Mouse (Mus musculus) hindlimb bud, embryonic 11.5 days (tissue): ENCODE results near the gene Eef1akmt3.

Source experiments
- DNase-seq: peaks from one replicate; pipeline ENCODE4 v3.0.0-alpha.2; 2012; ENCODE audit warnings: low read depth, low spot score; ENCODE audit errors: extremely low spot score

The Eef1akmt3 gene

DNA sequence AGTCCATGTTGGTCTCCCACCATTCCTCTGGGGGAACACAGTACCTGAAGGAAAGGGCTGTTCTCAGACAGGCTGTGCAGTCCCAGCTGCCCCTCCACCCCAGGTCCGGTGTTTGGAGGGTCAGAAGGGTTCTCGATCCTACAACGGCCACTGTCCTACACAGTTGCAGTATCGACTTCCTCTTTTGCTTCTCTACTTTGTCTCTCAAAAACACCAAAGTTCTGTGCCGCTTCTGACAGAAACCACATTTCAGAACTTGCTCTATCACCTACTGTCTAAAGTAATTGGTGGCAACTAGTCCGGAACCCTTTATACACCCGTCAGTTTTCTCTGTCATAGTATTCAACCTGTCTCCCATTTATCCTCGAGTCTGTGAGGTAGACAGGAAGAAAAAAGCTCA is 14.1 kb upstream of the Eef1akmt3 start:
- DNase-seq: no peak

DNA sequence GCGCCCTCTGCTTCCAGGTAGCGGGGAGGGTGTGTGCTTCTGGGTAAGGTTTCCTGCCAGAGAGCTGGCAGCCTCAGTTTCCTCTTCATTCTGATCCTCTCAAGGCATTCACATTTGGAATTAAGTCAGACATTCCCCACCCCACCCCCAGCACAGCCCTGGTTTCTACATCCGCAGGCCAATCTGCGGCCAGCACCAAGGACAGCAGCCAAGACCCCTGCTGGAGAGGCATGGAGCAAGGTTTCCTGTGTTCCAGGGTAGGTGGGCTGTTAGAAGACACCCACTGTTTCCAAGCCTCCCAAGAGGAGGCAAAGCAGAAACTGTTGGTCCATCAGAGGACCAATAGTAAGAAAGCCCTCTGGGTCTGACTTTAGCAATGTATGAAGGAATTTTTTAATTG is 13.3 kb upstream of the Eef1akmt3 start:
- no peak for DNase-seq

DNA sequence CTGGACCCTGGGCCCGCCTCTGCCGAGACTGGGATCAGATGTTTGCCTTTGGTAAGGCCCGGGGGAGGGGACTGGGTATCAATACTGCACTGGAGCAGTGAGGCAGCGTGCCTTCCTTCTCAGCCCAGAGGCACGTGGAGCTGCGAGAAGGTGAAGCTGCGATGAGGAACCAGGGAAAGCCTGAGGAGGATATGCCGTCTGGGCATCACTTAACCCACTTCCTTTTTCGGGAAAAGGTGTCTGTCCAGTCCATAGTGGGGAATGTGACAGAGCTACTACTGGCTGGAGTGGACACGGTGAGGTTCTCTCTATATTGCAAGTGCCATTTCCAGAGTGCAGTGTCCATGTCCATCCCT is 8.8 kb upstream of the Eef1akmt3 start:
- no peak for DNase-seq

DNA sequence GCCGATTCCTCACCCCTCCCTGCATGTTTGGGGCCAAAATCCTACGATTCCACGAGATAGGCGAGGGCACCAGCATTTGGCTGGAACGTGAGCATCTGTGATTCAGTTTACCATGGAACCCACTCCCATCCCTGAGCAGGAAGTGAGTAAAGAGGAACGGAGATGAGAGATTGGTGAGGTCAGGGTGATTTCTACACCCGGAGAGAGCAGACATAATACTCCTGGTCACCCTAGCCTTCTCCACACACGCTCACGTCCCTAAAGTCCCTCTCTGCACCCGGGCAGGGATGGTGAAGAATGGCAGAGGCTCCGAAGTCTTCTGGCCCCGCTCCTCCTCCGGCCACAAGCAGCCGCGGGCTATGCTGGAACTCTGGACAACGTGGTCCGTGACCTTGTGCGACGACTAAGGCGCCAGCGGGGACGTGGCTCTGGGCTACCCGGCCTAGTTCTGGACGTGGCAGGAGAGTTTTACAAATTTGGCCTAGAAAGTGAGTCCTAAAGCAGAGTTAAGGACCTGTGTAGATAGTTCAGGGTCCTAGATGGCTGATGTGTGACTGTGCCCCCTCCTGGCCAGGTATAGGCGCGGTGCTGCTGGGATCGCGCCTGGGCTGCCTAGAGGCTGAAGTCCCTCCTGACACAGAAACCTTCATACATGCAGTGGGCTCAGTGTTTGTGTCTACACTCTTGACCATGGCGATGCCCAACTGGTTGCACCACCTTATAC is 8.2 kb upstream of the Eef1akmt3 start:
- DNase-seq: no peak

DNA sequence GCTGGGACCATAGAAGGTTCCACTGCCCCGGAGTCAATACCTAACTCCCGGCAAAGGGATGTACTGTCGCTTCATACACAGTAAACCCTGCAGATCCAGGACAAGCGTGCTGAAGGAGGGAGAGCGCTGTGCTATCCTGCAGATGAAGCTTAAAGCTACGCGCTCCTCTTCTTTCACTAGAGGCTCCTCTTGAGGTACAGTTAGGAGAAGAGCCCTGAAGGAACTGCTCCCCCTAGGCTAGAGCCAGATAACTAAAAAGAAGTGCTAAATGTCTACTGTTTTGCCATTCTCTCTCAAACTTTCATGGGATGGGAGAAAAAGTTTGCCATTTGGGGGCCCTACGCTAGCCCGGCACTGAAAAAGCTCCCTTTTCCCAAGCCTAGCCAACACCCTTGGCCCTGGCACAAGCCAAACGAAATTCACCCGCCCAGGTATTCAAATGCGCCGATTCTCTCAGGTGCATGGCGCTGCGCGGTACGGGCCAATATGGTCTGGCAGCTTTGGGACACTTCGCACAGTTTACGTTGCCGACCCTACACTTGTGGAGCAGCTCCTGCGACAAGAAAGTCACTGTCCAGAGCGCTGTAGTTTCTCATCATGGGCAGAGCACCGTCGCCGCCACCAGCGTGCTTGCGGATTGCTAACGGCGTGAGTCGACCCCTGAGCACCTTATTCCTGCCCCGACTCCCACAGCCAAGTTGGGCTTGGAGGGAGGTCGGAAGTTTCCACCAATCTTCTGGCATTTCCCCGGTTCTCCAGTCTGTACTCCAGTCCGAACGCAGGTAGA is 7.5 kb upstream of the Eef1akmt3 start:
- DNase-seq: no peak

DNA sequence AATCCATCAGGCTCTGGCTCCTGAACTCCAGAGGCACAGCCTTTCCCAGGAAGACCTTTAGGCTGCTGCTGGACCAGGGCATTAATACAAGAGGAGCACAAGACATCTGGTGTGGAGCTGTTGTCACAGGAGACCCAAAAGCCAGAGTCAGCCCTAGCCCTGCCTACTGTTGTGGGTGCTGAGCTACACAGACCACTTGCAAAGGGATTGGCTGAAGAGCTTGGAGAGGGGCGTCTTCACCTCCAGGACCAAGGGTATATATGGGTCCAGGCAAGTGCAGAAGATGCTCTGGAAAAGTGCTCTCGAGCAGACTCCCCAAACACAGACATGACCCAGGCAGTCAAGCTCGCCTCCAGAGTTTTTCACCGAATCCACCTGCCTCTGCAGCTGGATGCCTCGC is 6.6 kb upstream of the Eef1akmt3 start, which contains the start of gene Cyp27b1:
Cyp27b1 (plus strand) TSS at position 297 of the 400 bp plus-strand sequence.
- no peak for DNase-seq

DNA sequence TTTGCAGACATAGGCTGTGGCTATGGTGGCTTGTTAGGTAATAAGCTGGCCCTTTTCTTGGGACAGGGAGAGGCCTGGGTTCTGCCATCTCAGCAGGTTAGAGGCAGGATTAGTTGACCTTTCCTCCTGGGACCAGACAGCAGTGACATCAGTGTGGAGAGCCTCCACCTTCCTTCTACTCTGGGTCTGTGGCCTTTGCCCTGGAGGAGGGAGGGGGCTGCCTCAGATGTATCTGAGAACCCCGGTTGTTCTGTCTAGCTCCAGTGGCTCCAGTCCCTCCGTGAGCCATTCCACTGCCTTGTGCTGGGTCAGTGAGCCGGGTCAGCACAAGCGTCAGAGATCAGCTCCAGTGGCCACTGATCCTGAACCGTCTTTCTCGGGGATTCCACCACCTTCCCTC is 1.9 kb upstream of the Eef1akmt3 start:
- DNase-seq: no peak

DNA sequence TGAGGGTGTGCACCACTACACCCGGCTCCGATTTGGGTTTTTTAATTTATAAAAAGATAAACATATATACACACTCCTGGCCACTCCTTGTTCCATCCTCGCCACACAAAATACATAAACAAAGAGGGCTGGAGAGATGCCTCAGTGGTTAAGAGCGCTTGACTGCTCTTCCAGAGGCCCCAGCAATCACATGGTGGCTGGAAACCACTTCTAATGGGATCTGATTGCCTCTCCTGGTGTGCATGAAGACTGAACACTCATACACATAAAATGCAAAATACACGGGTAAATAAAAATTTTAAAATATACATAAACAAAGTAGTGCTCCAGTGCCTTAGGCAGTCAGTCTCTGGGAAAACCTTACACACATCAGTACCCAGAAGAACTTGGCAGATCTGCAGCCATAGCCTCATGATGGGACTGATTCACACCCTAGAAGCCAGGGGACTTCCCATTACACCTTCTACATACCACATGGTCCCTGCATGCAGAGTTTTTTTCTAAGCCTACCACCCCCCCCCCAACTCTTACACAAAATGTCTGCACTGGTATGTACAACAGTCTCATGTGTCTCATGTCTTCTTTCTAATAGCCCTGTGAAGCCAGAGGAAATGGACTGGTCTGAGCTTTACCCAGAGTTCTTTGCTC is 1.3 kb upstream of the Eef1akmt3 start:
- no peak for DNase-seq

DNA sequence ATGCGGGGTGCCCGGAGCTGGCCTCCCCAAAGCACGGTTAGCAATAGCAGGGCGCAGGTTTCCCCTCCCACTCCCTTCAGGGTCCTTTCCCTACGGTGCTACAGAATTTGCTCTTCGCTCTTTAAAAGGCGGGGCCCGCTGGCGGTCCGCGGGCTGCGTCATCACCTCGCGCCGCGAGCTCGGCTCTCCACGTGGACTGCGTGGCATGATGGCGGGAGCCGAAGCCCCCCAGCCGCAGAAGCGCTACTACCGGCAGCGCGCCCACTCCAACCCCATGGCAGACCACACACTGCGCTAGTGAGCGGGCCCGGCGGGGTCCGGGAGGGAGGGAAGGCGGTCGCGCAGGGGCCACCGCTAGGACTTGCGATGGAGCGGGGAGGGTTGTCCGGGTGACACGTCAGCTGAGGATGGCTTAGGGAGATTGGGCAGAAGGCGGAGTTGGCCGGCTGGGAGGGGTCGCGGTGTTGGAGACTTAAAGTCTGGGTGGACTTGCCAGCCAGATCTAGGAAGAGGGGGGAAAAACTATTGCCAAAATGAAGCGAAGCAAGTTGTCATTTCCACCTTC is 543 bp upstream of the Eef1akmt3 start:
- DNase-seq: peak; percentile 70

DNA sequence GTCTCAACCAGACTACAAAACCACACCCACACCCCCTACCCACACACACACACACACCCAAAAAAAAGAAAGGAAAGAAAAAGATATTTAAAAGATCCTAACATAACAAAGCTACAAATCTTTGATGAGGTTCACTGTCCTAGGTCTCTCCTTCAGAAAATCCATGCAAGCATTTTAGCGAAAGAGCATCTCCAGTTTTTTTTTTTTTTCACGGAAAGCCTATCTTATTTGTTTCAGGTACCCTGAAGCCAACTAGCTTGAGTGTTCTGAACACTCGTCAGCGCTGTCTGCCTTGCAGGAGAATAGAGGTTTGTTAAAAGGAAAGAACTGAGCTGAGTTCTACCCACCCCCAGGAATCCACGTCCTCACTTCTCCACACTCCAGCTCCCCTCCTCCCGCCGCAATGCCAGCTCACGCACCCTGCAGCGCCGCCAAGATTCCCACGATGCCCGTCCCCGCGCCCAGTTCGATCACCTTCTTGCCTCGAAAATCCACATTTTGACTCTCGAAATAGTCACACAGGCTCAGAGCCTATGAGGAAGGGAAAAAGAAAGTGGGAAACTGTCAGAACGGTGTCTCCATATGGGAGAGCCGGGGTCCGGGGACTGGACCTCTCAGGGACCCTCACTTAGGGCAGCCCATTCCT is 621 bp downstream of the Eef1akmt3 start:
- DNase-seq: no peak

DNA sequence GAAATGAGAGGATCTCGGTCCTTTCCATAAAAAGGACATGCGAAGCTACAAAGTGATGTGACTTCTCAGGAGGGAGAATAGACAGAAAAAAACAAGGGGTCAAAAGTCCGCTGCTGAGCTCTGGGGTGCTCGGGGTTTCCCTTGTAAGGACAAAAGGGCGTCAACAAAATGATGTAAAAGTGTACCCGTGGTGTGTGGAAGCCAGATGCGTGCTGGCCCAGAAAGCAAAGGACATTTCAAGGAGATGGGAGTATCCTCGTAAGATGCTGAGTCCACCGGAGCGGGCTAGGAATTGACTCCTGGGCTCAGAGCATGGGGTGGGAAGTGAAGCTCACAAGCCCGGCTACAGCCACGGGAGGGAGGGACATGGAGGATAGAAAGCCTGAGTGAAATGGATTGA is 3.7 kb downstream of the Eef1akmt3 start:
- no peak for DNase-seq

DNA sequence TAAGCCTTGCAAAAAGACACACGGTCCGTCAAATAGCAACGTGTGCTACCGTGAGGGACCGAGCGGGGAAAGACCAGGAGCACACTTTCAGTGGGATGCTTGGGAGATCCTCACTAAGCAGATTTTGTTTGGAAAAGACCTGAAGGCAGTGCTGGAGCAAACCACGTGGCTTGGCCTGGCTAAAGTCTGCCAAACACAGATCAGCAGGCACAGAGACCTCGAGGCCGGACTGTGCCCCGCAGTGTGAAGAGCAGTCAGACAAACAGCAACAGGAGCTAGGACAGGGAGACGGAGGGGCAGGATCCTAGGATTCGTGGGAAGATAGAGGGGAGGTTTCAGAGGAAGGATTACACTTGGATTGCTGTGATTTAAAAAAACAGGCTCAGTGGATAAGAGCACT is 5.0 kb downstream of the Eef1akmt3 start:
- DNase-seq: no peak

DNA sequence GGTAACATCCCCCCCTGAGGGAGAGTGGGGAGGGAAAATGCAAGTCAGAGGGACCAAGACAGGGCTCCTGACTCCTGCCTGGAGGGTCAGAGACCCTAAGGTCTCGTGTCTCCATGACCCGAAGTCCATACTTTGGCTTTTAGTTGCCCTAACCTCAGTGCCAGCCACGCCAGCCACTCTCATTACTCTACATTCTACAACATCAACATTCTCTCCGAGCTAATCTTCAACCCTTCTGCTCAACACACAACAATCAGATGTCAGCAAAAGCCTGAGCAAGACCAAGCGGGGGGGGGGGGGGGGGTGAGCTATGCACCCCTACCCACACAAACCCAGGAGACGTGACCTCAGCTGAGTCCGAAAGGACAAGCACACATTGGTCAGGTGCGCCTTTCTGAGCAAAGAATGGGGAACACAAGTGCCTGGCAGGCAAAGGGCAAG is 8.0 kb downstream of the Eef1akmt3 start:
- DNase-seq: no peak

DNA sequence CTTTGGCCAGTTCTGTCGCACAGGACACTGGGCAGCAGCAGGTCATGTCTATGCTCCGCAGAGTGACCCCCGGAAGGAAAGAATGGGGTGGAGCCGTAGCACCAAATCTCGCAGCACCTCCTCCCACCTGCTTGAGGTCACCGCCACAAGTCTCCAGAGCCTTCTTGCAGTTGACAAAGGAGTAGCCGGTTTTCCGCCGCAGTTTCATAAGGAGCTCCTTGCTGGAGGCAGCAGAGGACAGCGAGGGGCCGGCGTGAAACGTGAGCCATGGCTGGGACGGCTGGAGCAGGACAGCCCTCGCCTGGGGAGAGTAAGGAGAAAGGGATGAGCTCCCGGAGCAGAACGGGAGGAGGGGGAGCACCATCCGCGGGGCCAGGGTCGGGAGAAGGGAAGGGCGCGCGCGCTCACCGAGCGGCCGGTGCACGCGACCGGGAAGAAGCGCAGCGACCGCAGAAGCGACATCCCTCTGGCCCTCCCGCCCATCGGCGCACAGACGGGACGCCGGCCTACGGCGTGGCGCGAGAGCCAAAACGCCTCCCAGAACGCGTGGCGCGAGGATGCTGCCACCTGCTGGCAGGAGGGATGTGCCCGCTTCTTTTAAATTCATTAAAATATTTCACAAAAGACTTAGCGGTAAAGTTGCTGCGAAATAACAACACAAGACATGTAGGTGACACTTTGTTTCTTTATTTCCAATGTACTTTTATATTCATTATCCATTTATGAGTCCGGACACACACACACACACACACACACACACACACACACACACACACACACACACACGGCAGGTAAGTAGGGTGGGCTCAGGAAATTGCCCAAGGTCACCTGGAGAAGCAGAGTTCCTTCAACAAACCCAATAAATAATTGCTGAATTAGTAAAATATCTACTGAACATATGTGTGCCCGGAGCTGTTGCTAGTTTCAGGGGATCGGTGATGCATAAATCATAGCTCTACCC is 10.7 kb downstream of the Eef1akmt3 start, which contains the start of gene Tsfm:
Tsfm (minus strand) TSS at position 505 of the 961 bp plus-strand sequence.
- peak; percentile 77 for DNase-seq

DNA sequence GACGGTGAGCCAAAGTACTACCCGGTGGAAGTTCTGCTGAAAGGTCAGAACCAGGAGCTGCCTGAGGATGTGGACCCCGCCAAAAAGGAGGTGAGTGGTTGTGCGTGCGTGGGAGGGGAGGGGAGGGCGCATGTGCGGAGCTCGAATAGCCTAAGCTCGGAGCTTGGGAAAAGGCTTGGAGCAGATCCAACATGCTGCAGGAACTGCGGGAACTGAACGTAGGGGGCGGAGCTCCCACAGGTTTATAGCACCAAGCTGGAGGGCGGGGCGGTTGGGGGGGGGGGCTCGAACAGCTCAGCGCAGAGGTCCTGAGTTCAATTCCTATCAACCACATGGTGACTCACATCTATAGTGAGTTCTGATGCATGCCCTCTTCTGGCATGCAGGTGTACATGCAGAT is 22.9 kb downstream of the Eef1akmt3 start:
- DNase-seq: no peak

DNA sequence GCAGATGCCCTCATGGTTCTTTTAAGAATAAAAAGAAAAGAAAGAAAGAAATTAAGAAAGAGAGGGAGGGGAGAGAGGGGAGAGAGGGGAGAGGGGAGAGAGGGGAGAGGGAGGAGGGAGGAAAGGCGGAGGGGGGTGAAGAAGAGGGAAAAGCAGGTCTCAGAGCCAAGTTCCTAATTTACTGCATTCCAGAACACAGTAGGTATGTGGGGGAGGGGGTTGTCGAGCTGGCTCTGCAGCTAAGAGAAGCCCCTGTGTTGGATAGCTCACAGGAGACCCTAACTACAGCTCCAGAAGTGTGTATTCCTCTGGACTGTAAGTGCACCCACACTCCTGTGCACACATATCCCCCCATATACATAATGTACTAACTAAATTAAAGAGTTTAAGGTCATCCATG is 24.2 kb downstream of the Eef1akmt3 start:
- no peak for DNase-seq

DNA sequence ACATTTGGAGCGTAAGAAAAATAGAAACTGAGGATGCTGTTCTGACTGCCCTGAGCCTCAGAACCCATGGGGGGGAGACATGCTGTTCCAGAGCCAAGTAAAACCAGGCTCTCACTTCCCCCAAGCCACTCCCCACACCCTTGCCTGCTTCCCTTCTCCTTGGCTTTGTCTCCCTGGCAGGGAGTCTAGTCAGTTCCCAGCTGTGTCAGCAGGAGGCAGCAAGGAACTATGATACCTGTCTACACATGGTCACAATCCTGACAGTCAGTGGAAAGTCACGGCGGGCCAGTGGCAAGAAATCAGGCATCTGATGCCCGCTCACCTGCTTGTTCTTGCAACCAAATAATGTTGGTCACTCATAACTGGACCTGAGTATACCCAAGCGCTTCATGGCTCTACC is 24.8 kb downstream of the Eef1akmt3 start:
- no peak for DNase-seq

DNA sequence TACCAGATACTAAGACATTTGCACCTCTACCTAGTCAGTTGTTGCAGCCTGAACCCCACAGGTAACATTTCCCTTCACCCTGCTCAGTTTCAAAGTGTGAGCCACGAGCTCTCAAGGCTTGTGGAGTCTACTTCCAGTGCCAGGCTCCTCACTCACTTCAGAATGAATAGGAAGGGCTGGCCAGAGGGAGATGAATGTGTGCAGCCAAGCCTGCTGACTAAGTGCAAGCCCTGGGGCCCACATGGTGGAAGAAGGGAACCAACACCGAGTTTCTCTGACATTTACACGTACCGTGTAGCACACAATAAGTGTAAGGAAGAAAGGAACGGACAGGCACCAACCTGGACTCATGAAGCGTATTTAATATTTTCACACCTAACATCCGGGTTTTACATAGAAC is 37.5 kb downstream of the Eef1akmt3 start:
- no peak for DNase-seq

DNA sequence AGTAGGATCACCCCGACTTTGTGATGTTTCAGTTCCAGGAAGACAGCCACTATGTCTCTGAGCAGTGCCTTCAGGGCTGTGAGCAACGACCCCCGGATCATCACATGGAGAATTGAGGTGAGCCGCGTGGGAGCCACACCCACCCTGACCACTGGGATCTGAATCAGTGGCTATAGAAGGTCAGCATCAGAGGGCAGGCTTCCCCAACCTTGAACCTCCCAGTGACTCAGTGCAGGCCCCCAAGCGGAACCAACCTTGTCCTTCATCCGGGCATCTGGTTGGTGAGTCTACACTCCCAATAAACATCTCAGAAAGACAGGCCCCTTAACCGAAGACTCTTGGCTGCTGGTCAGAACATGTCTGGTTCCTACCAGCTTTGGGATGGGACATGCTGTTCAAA is 38.0 kb downstream of the Eef1akmt3 start:
- no peak for DNase-seq

DNA sequence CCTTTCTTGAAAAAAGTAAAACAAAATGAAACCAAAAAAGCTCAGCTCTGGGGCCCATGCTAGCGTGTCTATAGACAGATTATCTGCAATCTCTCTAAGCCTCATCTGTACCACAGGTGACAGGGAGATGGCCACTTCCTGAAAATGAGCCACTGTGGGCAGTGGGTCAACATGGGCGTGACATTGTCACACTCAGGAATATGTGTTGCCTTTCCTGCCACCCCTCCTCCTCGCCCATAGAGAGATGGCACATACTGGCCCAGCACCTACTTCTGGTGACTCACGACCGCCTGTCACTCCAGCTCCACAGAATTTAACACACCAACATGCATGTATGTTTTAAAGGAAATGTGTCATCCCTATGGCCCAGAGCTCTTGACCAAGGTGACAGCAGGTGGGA is 38.5 kb downstream of the Eef1akmt3 start:
- DNase-seq: no peak
